Mouse (Mus musculus): ENCODE data around the gene Prim2.

Gene Prim2

DNA sequence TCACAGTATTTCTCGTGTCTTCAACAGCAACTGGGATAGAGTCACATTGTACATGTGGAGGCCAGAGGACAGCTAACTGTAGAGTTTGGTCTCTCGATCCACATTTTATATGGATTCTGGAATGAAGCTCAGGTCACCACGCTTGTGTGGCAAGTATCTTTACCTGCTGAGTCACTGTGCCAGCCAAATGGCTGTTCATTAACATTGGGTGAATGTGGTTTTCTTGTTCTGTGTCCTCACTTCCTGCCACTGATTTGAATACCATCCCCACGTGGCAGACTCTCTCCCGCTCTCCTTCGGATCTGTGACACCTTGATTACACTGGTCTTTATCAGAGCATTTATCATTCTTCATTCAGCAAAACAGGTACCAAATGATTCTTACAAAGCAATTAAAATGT is 198.5 kb downstream of the Prim2 start:
- no peak for DNase-seq

DNA sequence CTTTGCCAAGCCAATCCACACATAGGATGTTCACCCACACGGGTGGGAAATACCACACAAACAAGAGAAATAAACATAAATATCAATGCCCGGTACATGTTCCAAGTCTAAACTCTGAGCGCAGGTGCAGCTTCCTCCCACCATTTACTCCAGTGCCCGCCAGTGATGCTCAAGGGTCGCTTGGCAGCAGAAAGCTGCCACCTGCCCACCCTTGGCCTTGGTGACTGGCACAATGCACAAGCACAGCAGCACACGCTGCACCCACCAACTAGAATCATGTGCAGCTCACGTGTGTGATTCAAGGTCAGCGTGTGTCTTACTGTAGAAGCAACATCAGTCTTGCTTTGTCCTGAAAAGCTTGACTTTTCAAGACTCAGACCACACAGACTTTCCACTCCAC is 199.4 kb downstream of the Prim2 start:
- DNase-seq, result no peak

DNA sequence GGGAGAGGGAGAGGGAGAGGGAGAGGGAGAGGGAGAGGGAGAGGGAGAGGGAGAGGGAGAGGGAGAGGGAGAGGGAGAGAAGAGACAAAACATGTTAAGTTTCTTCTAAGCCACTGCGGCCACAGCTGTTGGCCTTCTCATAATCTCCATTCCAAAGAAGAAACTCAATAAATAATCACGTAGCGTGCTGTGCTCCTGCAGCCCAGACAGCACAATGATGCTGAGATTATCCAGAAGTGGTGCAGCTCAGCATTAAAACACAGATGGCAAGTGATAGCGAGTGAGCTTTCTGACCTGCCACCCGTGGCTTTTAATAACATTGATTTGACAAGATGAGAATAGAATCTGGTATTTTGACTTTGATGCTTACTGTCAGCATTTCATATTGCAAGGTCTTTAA is 205.4 kb downstream of the Prim2 start:
- DNase-seq, result peak in 1 of 2 experiments; percentile 9

DNA sequence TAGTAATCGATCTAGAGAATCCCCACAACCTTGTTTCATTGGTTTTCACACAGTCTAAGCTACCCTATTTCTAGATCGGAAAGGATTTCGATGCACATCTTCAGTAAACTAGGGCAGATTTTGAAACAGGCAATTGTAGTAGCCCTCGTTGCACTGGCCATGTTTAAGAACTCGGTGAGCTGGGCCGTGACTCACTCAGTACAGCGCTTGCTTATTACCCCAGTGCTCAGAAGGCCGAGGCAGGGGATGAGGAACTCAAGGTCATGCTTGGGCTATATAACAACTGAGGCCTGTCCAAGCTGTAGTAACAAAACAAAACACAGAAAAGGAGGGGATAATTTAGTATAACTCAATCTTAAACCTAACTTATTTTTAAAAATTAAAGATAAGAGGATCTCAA is 208.9 kb downstream of the Prim2 start:
- no peak for DNase-seq

DNA sequence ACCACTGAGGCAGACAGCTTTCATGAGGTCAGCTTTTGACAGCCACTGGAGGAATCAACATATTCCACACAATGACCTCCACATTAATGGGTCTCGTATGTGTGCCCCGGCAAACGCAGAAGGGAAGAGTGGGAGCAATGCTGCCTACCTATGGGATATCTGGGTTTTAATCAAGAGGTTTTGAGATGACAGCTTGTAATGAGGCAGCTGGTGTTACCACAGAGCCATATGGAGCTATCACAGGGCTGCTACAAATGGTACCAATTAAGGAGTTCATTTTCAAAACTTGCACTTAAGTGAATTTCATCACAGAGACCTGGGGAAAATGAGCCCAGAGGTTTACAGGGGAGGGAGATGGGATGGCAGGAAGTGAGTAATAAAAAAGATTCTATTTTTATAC is 209.3 kb downstream of the Prim2 start:
- DNase-seq, result no peak

DNA sequence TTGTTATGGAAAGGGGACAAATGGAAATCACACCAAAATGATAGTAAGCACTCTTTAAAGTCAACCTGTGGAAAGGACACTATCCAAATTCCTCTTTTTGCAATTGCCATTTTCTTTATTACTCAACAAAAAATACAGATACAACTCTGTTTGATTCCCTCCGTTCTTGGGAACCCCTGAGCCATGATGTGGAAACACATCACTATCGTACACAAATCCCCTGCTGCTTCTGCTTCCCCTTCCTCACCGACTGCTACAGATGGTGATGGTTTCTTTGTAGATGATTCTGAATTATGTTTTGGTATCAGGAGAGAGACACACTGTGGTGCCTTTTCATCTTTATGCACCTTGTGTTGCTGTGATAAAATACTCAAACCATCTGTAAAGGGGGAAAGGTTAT is 210.6 kb downstream of the Prim2 start:
- no peak for DNase-seq

DNA sequence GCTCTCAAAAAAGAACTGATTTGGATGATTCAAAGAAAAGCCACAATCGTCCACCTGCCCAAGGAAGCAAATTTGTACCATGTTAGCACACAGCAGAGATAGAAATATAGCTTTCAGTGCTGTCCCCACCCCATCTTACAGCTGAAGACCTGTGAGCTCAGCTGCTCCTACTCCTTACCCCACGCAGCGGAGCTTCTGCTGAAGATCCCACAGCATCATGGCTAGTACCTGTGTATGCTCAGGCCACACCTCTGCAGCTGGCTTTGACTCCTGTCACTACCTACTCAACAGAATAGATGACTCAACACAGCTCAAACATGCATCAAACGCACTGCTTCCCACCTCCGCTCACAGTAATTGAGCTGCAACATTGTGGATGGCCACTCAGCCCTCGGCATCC is 215.3 kb downstream of the Prim2 start:
- DNase-seq, result no peak

DNA sequence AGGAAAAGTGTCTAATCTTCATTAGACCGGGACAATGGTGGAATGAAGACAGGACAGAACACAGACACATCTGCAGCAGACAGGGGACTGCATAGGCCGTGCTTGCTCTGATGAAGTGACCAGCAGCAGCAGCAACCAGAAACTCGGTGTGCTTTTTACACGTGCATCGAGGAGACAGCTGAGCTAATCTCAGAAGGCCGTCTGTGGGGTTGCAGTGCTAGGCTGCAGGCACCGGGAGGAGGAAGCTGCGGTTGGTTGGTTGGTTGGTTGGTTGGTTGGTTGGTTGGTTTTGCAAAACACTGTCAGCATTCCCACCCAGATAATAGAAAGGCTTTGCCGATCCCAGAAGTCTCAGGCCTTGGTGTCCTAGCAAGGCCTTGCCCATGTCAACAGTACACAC is 216.3 kb downstream of the Prim2 start:
- no peak for DNase-seq

DNA sequence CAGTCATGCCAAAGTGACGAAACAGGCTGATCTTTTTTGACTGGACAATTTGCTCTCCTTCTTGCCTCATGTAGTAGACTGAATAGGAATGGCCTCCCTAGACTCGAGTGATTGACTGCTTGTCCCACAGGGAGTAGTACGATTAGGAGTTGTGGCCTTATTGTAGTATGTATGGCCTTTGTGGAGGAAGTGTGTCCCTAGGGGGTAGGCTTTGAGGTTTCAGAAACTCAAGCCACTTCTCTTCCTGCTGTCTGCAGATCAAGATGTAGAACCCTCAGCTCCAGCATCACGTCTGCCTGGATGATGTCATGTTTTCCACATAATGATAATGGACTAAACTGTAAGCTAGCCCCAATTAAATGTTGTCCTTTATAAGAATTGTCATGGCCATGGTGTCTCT is 222.4 kb downstream of the Prim2 start:
- no peak for DNase-seq

DNA sequence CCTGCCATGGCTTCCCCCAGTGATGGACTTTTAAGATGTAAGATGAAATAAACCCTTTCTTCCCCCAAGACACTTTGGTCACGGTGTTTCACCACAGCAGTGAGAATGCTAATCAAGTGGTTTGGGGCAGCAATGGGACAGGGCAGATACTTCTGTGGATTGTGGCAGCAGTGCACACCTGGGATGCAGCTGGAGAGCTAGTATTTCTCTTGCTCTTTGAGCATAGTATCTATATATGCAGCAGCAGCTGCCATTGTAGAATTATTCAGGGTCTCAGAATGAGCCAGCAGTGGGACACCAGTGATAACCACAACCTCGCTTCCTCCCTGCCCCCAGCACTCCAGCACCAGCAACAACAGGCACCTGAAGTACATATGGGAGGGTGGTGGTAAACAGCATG is 233.4 kb downstream of the Prim2 start:
- no peak for DNase-seq
